ENCODE assay signal across 23 mouse cellular contexts in the genomic region with DNA sequence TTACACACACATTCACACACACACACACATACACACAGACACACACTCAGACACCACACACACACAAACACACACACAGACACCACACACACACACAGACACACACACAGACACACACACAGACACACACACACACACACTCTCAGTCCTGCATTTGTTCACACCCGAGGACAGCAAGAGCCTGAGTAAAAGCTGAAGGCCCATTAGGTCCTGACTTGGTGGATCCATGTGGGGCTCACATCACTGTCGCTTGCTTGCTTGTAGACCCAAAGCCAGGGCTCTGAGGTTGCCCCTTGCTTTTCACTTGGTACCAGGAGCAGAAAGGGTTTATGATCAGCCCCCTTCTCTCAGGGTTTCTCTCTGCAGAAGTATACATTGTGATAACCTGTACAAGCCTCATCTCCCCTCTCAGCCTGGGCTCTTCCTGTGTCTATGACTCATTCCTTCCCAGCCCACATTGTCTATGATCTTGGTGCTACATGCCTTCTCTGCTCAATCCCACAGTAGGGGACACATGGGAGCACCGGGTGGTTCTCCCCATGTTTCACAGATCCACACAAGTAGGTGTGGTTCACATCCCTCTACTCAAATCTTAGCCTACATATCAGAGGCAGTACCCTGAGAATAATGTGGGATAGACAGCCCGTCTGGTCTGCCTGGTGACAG.
DNase-seq lines count a peak whose midpoint lies in the region; ATAC-seq lines count a peak whose summit lies in the region.
"Had no signal": no experiment of that assay in that cellular context is flagged by ENCODE, and none has a peak within 500 bp of the region (broad histone marks: within the 10 kb centered on the region; RNA-seq: fewer than 3 reads in every experiment).

No protein-coding gene starts in this region.

- H3K9me3 ChIP-seq in heart, embryonic 12.5 days (replicated peaks): no peaks in the 10 kb centered on the region
- H3K9me3 ChIP-seq in midbrain, embryonic 11.5 days (ENCODE audit: control insufficient read depth, low read length): no peaks in the 10 kb centered on the region
- no peaks in the 10 kb centered on the region for H3K9me3 ChIP-seq in midbrain, embryonic 14.5 days (ENCODE audit: control insufficient read depth, low read length)

- no peak overlapping the region for H3K27ac ChIP-seq in heart, embryonic 12.5 days (ENCODE audit: poor library complexity, severe bottlenecking)
- no peak overlapping the region for H3K27ac ChIP-seq in midbrain, embryonic 11.5 days (ENCODE audit: low read depth, low read length)
- no peak overlapping the region for H3K27ac ChIP-seq in midbrain, embryonic 14.5 days (replicated peaks; ENCODE audit: low read depth, low read length)

- H3K9ac ChIP-seq in heart, embryonic 12.5 days: no peak overlapping the region
- no peak overlapping the region for H3K9ac ChIP-seq in midbrain, embryonic 11.5 days (ENCODE audit: low read length)
- no peak overlapping the region for H3K9ac ChIP-seq in midbrain, embryonic 14.5 days (replicated peaks; ENCODE audit: low read length)

- peak; percentile 52; the same call in 1 of the 2 replicates for ATAC-seq in frontal cortex, adult (ENCODE audit: low TSS enrichment)
- ATAC-seq in heart, embryonic 12.5 days (ENCODE audit: insufficient number of reproducible peaks, low FRiP score): no peak
- ATAC-seq in midbrain, embryonic 11.5 days (ENCODE audit: low FRiP score): no peak
- ATAC-seq in midbrain, embryonic 14.5 days (ENCODE audit: low FRiP score, low TSS enrichment): no peak
- ATAC-seq: activated CD4-positive, CD25-positive, alpha-beta regulatory T cell, adult 4 months; CD4-positive, CD25-positive, alpha-beta regulatory T cell, adult 4 months; Patski had no signal

- no peak overlapping the region for H3K4me2 ChIP-seq in heart, embryonic 12.5 days
- no peak overlapping the region for H3K4me2 ChIP-seq in midbrain, embryonic 11.5 days
- H3K4me2 ChIP-seq in midbrain, embryonic 14.5 days (ENCODE audit: low read length): no peak overlapping the region

- DNase-seq in frontal cortex, postnatal 14 days (ENCODE audit: low spot score in 2 of 2): no peak
- DNase-seq in heart, adult 11 months: peak; percentile 83
- peak; percentile 65 for DNase-seq in midbrain, embryonic 11.5 days (ENCODE audit: low spot score, missing footprints)
- DNase-seq in midbrain, embryonic 14.5 days: no peak
- peak; percentile 52 for DNase-seq in brain, adult 2 months (ENCODE audit: low read depth, low spot score)
- no peak for DNase-seq in lung, postnatal 10 days
- DNase-seq: adrenal gland, adult 2 months; adrenal gland, adult 8-10 months; adrenal gland, postnatal 10 days; adrenal gland, postnatal 14 days; adrenal gland, postnatal 25 days; adrenal gland, postnatal 36 days; B cell, adult 2 months; cerebellum, adult 11 months; cerebellum, adult 11-12 months; cerebellum, adult 18-20 months had no signal

- no peaks in the 10 kb centered on the region for H3K4me1 ChIP-seq in heart, embryonic 12.5 days (replicated peaks)
- H3K4me1 ChIP-seq in midbrain, embryonic 11.5 days (ENCODE audit: control insufficient read depth, insufficient read depth, low read length): no peaks in the 10 kb centered on the region
- H3K4me1 ChIP-seq in midbrain, embryonic 14.5 days (ENCODE audit: control insufficient read depth, insufficient read depth, low read length): no peaks in the 10 kb centered on the region

- 0 out of 2 replicates have a peak, but pooled peaks cover 8% of the 10 kb centered on the region for H3K27me3 ChIP-seq in heart, embryonic 12.5 days (replicated peaks)
- H3K27me3 ChIP-seq in midbrain, embryonic 11.5 days (ENCODE audit: control insufficient read depth, insufficient read depth, low read length): no peaks in the 10 kb centered on the region
- H3K27me3 ChIP-seq in midbrain, embryonic 14.5 days (ENCODE audit: control insufficient read depth, insufficient read depth, low read length): no peaks in the 10 kb centered on the region
- H3K27me3 ChIP-seq: CH12.LX, Patski had no signal

- H3K4me3 ChIP-seq in heart, embryonic 12.5 days: no peak overlapping the region
- H3K4me3 ChIP-seq in midbrain, embryonic 11.5 days (ENCODE audit: low read depth, low read length): no peak overlapping the region
- no peak overlapping the region for H3K4me3 ChIP-seq in midbrain, embryonic 14.5 days (replicated peaks; ENCODE audit: low read depth, low read length)

- H3K36me3 ChIP-seq in heart, embryonic 12.5 days: no peaks in the 10 kb centered on the region
- no peaks in the 10 kb centered on the region for H3K36me3 ChIP-seq in midbrain, embryonic 11.5 days (ENCODE audit: control insufficient read depth, insufficient read depth, low read length)
- H3K36me3 ChIP-seq in midbrain, embryonic 14.5 days (ENCODE audit: control insufficient read depth, insufficient read depth, low read length): no peaks in the 10 kb centered on the region
- H3K36me3 ChIP-seq: G1E had no signal

- 63% methylated on average over 4 of the region's 4 CpGs for WGBS in heart, embryonic 12.5 days
- WGBS in midbrain, embryonic 11.5 days: 79% methylated on average over 4 of the region's 4 CpGs
- WGBS in midbrain, embryonic 14.5 days: 81% methylated on average over 4 of the region's 4 CpGs

Comparison
In these comparisons a context has a peak if more than half of its experiments do, and no peak if none do; other contexts are left out.
1. DNase-seq: peak in heart, adult 11 months (single experiment), midbrain, embryonic 11.5 days (single experiment) and brain, adult 2 months (single experiment); none in frontal cortex, postnatal 14 days (0 of 2), midbrain, embryonic 14.5 days (single experiment) and lung, postnatal 10 days (single experiment).